Mouse (Mus musculus): ENCODE measurements around the gene Chat.

DNA sequence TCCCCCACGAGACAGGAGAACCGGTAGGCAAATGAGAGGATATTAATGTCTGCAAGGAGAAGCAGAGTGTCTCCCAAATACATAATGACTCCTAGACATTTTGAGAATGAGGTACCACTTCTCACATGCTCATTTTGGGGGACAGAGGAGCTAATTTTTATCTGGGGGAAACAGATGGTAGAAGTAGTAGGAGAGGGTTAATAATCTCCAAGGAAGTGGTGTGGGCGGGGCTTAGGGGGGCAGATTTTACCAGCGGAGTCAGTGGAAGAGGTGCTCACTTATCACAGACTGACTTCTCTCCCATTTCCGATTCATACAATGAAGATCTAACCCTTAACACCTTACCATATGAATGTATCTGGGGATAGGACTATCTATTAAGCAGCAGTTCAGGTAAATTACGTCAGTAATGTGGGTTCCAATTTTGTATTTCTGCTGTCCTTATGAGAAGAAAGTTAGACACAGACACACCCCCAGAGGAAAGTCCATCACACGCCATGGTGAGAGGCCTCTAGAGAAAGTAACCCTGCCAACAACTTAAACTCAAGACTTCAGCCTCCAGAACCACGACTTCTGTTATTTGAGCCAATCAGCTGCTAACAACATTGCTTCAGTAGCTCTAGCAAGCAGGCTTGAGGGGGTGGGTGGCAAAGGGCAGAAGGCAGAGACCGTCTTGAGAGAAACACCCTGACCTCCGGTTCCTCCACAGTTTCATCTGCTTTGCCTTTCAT lies 42.5 kb upstream of the Chat start:
- TF ChIP-seq TAL1 (IDR thresholded peaks at IDR 0.05; ENCODE audit: low read length): 0 out of 3 replicates have a peak, but pooled peaks have one; percentile 28
- no peak for TF ChIP-seq GATA1 (IDR thresholded peaks at IDR 0.05; ENCODE audit: low read length)
